Mouse (Mus musculus): ENCODE data around the gene Wdr27. TPM values are rescaled to one million over a fixed set of nuclear protein-coding genes. Genes with fewer than 3 reads are reported as not detected.
"Not testable (repeated sequence)": the region's sequence is repeated elsewhere in the genome, so short reads cannot be mapped to it uniquely, and the experiment has no call there.

The Wdr27 gene
- polyA plus RNA-seq (2016; fragmentation: Nextera tagmentation; extraction: Ambion mirVana), result 4.3 and 8.7 TPM in 2 replicates

DNA sequence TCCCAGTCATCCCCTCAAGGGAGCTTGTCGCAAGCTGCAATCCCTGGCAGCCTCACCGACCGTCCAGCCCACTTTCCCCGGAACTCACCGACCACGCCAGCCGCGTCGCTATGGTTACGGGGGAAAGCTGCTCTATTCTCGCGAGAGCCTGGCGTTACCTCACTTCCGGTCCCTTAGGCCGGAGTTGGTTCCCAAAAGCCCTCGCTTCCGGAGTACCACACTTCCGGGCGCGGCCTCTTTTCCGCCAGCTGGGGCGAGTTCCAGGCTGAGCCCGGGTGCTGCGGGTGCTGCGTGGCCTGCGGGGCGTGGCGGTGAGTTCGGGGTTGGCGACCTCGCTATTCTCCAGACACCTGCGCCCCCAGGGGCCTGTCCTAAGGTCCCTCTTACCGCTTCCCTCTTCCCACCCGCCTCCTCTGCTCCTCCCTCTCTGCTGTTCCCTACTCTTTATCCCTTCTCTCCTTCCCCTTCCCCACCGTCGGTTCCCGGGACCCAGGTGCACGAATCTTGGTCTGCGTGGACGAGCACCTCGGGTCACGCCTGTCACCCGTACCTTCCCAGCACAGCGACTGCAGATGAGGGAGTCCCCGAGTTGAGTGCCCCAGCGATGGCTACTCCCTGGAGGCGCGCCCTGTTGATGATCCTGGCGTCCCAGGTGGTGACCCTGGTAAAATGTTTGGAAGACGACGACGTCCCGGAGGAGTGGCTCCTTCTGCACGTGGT is at the start of gene Wdr27, which contains the start of gene 1600012H06Rik:
Gene Wdr27 (minus strand): TSS at position 150 of the 720 bp plus-strand sequence.
Gene 1600012H06Rik (plus strand): TSS at position 176 of the 720 bp plus-strand sequence.
- Histone ChIP-seq H3K36me3 (replicated peaks) (peaks cover 9% of the 10 kb centered on the region), H3K27ac (peak within 1 kb of the TSS; percentile 61; the same call in 1 of the 2 replicates), H3K27me3 (no peaks in the 10 kb centered on the region), H3K4me3 (replicated peaks) (peak within 1 kb of the TSS; percentile 85), H3K4me1 (peaks cover 22% of the 10 kb centered on the region), H3K9me3 (no peaks in the 10 kb centered on the region), H3K9ac (peak within 1 kb of the TSS; percentile 91), H3K4me2 (peak within 1 kb of the TSS; percentile 94)
- peak; percentile 99 for ATAC-seq (ENCODE audit: low FRiP score)
- WGBS, result under 1% methylated on average over 53 of the region's 54 CpGs

DNA sequence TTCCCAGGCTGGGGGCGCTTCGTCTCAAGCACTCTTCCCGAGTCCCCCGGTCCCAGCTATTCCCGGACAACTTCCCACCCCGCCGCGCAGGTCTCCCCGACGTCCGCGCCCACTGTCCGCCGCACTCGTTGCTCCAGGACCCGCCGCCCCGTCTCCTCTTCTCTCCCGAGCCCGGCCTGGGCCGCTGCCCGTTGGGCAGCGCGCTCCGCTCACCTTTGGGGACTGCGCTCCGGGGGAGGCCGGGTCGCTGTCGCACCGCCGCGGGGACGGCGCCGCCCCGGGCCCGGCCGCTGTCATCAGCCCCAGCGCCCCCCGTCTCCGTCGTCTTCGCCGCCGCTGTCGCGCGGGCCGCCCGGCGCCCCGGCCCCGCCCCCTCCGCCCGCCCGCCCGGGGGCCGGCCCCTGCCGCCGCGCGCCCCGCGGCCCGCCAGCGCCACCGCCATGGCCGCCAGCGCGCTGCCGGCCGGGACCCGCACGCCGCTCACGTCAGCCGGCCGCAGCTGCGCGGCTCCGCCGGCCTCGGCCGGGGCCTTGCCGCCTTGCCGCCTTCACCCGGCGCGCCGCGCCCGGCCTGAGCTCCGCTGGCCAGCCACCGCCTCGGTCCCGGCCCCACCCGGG is 49.7 kb upstream of the Wdr27 start:
- H3K4me3 ChIP-seq (replicated peaks); H3K4me2 ChIP-seq; H3K36me3 ChIP-seq (replicated peaks); H3K27me3 ChIP-seq; H3K9ac ChIP-seq; H3K27ac ChIP-seq; H3K4me1 ChIP-seq; H3K9me3 ChIP-seq: not testable (repeated sequence)
- no CpG with 5 or more reads among the region's 98 CpGs for WGBS
- ATAC-seq (ENCODE audit: low FRiP score), result peak; percentile 79

DNA sequence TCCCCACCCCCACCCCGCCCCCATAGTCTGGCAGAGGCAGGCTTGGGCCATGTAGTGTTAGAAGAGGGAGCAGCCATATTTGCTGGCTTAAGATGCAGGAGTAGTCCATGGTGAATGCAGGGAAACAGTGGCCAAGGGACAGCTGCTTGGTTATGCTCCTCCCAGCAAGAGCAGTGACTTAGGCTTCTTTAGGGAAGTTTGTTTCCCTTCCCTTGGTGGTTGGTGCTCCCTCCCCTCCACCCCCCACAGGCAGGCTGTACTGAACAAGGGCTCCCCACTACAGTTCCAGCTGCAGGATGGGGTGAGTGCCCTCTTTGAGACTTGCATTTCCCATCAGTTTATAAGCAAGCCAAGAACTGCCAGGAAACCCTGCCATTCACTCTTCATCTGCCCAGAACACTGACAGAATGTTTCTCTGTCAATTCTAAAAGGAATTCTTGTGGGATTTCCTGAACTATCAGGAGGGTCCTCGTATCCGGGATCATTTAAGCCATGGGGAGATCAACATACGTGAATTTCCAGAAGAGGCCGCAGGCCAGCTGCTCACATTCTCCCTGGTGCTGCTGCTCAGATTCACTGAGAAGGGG is 47.3 kb upstream of the Wdr27 start:
- not testable (repeated sequence) for H3K36me3 ChIP-seq (replicated peaks); H3K4me3 ChIP-seq (replicated peaks); H3K27me3 ChIP-seq; H3K9ac ChIP-seq; H3K4me2 ChIP-seq; H3K4me1 ChIP-seq; ATAC-seq (ENCODE audit: low FRiP score); H3K9me3 ChIP-seq; H3K27ac ChIP-seq
- 86% methylated on average over 4 of the region's 5 CpGs for WGBS

DNA sequence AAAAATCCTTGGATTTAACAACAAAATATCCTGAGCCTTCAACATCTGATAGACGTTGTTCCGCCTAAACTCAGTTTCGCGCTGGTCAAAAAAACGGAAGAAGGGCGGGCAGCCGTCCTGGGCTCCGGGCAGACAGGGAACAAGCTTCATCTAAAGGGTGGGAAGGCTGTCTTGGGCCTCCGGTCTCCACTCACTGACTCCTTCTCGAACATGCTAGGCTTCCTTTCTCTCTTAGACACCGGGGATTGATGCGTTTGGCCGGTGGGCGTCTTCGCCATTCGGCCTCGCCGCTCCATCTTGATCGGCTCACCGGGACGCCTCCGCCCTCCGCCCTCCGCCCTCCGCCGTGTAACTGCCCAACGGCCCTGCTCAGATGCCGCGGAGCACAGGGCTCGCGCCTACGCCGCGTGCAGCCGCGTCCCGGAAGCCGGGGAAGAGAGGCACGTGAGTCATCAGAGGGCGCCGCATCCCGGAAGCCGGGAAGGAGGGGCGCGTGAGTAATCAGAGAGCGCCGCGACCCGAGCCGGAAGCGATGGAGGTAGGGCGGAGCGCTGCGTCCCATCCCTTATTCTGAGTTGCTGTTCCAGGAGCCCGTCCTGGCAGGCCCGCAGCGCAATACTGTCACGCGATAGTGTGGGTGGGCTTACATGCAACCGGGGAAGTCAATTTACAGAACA is 35.5 kb upstream of the Wdr27 start, which contains the start of the genes 9030025P20Rik and Gm3417:
Gene 9030025P20Rik (plus strand): TSS at position 107 of the 677 bp plus-strand sequence.
Gene Gm3417 (minus strand): TSS at position 429 of the 677 bp plus-strand sequence.
- H3K27ac ChIP-seq; H3K27me3 ChIP-seq; H3K4me1 ChIP-seq; H3K9me3 ChIP-seq; H3K36me3 ChIP-seq (replicated peaks); H3K4me2 ChIP-seq; H3K9ac ChIP-seq: not testable (repeated sequence)
- no CpG with 5 or more reads among the region's 60 CpGs for WGBS
- peak; percentile 98 for ATAC-seq (ENCODE audit: low FRiP score)
- H3K4me3 ChIP-seq (replicated peaks), result 0 out of 2 replicates have a peak within 1 kb of the TSS, but pooled peaks have one; percentile 19

DNA sequence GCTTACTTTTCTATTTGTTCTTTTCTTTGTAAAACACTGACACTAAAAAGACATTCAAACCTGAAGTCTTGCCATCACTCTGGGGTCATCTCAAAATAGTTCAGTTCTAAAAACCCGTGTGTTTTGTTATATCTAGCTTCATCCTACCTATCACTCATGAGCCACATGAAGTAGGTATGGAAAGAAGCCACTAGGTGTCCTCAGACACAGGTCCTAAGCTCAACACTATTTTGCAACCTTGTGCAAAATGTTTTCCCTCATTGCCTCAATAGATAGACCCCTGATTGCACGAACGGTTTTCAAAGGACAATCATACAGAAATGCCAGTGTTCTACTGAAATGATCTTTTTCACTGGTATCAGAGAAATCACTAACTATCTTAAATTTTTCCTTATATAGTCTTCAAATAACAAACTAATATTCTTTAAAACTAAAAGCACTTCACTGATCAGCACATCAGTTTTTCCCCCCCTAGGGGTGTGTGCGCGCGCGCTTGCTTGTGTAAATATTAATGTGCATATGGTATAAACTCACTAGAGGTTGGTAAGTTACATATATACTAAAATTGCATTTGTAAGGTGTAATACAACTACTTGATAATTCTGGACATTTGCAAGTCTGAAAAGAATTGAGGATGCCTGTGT is 34.9 kb upstream of the Wdr27 start:
- peak; percentile 20; the same call in 1 of the 2 replicates for ATAC-seq (ENCODE audit: low FRiP score)
- not testable (repeated sequence) for H3K9ac ChIP-seq; H3K36me3 ChIP-seq (replicated peaks); H3K27me3 ChIP-seq; H3K4me2 ChIP-seq; H3K9me3 ChIP-seq; H3K4me1 ChIP-seq; H3K27ac ChIP-seq
- 0 out of 2 replicates have a peak overlapping the region, but pooled peaks have one; percentile 19 for H3K4me3 ChIP-seq (replicated peaks)
- WGBS, result under 1% methylated on average over 4 of the region's 7 CpGs

DNA sequence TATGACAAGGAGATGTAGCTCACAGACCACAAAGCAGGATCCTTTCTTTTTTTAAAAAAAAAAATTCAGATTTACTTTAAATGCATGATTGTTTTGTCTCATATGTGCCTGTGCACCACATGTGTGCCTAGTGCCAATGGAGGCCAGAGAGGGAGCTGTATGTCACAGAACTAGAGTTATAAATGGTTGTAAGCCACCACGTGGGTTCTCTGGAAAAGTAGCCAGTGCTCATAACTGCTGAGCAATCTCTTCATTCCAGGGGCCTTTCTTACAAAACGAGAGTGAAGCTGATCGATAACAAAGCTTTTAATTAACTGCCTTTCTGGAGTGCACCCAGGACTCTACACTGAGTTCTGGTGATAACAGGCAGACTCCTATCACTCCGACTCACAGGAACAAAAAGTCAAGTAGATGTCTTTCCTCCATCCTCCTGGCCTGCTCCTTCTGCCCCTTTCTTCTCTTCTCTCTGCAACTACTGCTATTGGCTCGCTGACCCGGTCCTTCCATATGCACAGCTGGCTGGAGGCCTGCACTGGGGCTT is 25.5 kb upstream of the Wdr27 start:
- H3K4me3 ChIP-seq (replicated peaks); H3K9me3 ChIP-seq; H3K27me3 ChIP-seq; H3K36me3 ChIP-seq (replicated peaks); H3K4me1 ChIP-seq; ATAC-seq (ENCODE audit: low FRiP score); H3K4me2 ChIP-seq; H3K9ac ChIP-seq; H3K27ac ChIP-seq: not testable (repeated sequence)
- no CpG with 5 or more reads among the region's 6 CpGs for WGBS

DNA sequence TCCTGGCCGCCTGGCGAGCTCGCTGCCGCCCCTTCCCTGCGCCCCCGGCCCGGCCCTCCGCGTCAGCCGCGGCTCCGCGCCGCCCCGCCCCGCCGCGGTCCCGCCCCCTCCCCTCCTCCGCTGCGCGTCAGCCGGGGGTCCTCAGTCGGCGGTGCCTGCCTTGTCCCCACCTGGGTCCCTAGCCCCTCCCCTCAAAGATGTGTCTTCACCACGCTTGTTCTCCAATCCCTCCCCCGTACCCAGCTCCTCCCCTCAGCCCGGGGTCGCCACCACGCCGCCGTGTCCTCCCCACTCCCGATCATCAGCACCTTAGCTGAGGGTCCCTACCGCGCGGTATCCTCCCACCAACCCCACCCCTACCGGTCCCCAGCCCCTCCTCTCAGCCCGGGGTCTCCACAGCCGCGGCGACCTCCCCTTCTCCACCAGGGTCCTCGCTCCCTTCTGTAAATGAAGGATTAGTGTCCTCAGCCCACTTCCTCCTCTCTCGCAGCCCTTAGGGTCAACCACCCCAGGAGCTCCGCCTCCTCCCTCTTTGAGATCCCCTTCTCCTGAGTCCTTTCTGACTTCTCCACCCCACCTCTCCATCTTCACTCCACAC is 18.7 kb upstream of the Wdr27 start:
- ATAC-seq (ENCODE audit: low FRiP score), result peak; percentile 96
- H3K27me3 ChIP-seq, result not testable (repeated sequence)

DNA sequence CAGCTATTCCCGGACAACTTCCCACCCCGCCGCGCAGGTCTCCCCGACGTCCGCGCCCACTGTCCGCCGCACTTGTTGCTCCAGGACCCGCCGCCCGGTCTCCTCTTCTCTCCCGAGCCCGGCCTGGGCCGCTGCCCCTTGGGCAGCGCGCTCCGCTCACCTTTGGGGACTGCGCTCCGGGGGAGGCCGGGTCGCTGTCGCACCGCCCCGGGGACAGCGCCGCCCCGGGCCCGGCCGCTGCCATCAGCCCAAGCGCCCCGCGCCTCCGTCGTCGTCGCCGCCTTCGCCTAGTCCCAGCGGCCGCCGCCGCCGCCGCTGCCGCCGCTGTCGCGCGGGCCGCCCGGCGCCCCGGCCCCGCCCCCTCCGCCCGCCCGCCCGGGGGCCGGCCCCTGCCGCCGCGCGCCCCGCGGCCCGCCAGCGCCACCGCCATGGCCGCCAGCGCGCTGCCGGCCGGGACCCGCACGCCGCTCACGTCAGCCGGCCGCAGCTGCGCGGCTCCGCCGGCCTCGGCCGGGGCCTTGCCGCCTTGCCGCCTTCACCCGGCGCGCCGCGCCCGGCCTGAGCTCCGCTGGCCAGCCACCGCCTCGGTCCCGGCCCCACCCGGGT is 18.1 kb upstream of the Wdr27 start, which contains the start of gene Phf10:
Gene Phf10 (minus strand): TSS at position 323 of the 606 bp plus-strand sequence.
- WGBS, result under 1% methylated on average over 40 of the region's 100 CpGs
- peak within 1 kb of the TSS; percentile 79 for H3K4me3 ChIP-seq (replicated peaks)
- peak; percentile 83 for ATAC-seq (ENCODE audit: low FRiP score)
- peak within 1 kb of the TSS; percentile 69 for H3K27ac ChIP-seq
- H3K36me3 ChIP-seq (replicated peaks); H3K9me3 ChIP-seq; H3K4me1 ChIP-seq; H3K27me3 ChIP-seq: not testable (repeated sequence)
- H3K9ac ChIP-seq, result peak within 1 kb of the TSS; percentile 77
- H3K4me2 ChIP-seq, result peak within 1 kb of the TSS; percentile 93

More for the DNA sequence above, 18.7 kb upstream of the Wdr27 start:
- no CpG with 5 or more reads among the region's 44 CpGs for WGBS
- H3K27ac ChIP-seq; H3K4me3 ChIP-seq (replicated peaks); H3K4me2 ChIP-seq; H3K9ac ChIP-seq; H3K4me1 ChIP-seq; H3K9me3 ChIP-seq; H3K36me3 ChIP-seq (replicated peaks): not testable (repeated sequence)

DNA sequence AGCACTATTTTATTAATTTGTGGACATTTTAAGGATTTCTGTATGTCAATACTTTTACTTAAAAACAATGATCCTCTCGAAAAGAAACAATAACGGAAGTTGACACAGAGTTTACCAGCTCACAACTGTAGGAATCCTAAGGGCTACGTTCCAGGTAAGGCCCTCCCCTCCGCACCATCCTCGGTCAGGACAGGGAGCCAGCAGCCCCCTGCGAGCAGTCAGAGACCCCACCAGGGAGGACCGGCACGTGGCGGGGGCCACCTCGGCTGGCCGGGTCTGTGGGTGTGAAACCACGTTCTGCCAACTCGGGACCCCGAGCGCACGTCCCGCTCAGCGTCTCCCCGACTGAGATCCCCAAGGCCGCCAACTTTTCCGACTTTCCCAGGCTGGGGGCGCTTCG is 17.6 kb upstream of the Wdr27 start:
- peaks cover 7% of the 10 kb centered on the region for H3K4me1 ChIP-seq
- H3K27ac ChIP-seq, result no peak overlapping the region
- peak overlapping the region; percentile 79 for H3K4me3 ChIP-seq (replicated peaks)
- peak; percentile 10 for ATAC-seq (ENCODE audit: low FRiP score)
- peaks cover 3% of the 10 kb centered on the region; the same call in 1 of the 2 replicates for H3K36me3 ChIP-seq (replicated peaks)
- H3K9me3 ChIP-seq, result no peaks in the 10 kb centered on the region
- no peaks in the 10 kb centered on the region for H3K27me3 ChIP-seq
- WGBS, result under 1% methylated on average over 23 of the region's 23 CpGs
- peak overlapping the region; percentile 93 for H3K4me2 ChIP-seq
- H3K9ac ChIP-seq, result peak overlapping the region; percentile 77

DNA sequence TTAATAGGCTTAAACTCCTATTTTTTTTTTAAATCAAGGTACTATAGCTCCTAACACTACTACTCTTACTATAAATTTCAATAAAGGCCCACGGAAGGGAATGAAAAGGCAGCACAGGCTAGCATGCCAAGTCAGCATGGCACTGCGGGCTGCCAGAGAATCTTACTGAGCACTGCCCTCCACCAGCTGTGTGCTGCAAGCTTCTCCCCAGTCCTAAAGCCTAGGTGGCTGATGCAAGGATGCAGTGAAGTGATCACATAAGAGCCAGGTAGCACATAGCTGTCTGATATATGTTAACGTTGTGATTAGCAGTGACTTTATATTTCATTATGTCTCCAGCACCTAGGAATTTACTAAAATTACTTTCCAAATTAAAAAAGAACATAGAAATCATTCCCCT is 17.0 kb upstream of the Wdr27 start:
- no peak for ATAC-seq (ENCODE audit: low FRiP score)
- Histone ChIP-seq H3K4me3 (replicated peaks) (peak overlapping the region; percentile 29), H3K27me3 (no peaks in the 10 kb centered on the region), H3K4me1 (peaks cover 7% of the 10 kb centered on the region), H3K9me3 (no peaks in the 10 kb centered on the region), H3K9ac (peak overlapping the region; percentile 36; the same call in 1 of the 2 replicates), H3K36me3 (replicated peaks) (peaks cover 3% of the 10 kb centered on the region; the same call in 1 of the 2 replicates), H3K27ac (no peak overlapping the region), H3K4me2 (peak overlapping the region; percentile 50)
- WGBS, result 35% methylated on average over 3 of the region's 3 CpGs

Measured in forebrain, embryonic 12.5 days (tissue).